Mouse (Mus musculus) heart, embryonic 13.5 days (tissue): ENCODE measurements around the gene Ofd1. TPM values are rescaled to one million over a fixed set of nuclear protein-coding genes. Genes with fewer than 3 reads are reported as not detected.

Experiments used
- ATAC-seq: fragments of 200-750 bp; cut with Nextera tagmentation; 2 replicates; pipeline ENCODE4 v1.8.0; 2017; ENCODE audit warnings: moderate TSS enrichment; ENCODE audit not compliant: insufficient number of reproducible peaks, low FRiP score, low TSS enrichment; ENCODE audit errors: extremely low read depth
- H3K27ac ChIP-seq: fragments of 300-500 bp; sonication (generic); replicated peaks from 2 replicates; pipeline ENCODE4 v1.5.1; 2015; ENCODE audit warnings: moderate library complexity, mild to moderate bottlenecking, inconsistent platforms
- H3K27me3 ChIP-seq: fragments of 300-500 bp; sonication (generic); replicated peaks from 2 replicates; pipeline ENCODE4 v1.6.1; 2015; ENCODE audit warnings: mild to moderate bottlenecking, inconsistent platforms
- H3K36me3 ChIP-seq: fragments of 300-500 bp; sonication (generic); 2 replicates; pipeline ENCODE4 v1.6.1; 2015; ENCODE audit warnings: mild to moderate bottlenecking, inconsistent platforms
- H3K4me1 ChIP-seq: fragments of 300-500 bp; sonication (generic); 2 replicates; pipeline ENCODE4 v1.6.1; 2015; ENCODE audit warnings: inconsistent platforms
- H3K4me2 ChIP-seq: fragments of 300-500 bp; sonication (generic); 2 replicates; pipeline ENCODE4 v1.6.1; 2015; ENCODE audit warnings: inconsistent platforms, mild to moderate bottlenecking, moderate library complexity
- H3K4me3 ChIP-seq: fragments of 300-500 bp; sonication (generic); 2 replicates; pipeline ENCODE4 v1.5.1; 2015; ENCODE audit warnings: moderate library complexity, mild to moderate bottlenecking, inconsistent platforms
- H3K9ac ChIP-seq: fragments of 300-500 bp; sonication (generic); 2 replicates; pipeline ENCODE4 v1.6.1; 2015; ENCODE audit warnings: inconsistent platforms, mild to moderate bottlenecking, moderate library complexity
- H3K9me3 ChIP-seq: fragments of 300-500 bp; sonication (generic); 2 replicates; pipeline ENCODE4 v1.6.1; 2016; ENCODE audit warnings: inconsistent platforms
- WGBS: fragments of 180-500 bp; shearing (Covaris S2); methylation state at CpG from one replicate; pipeline ENCODE4 v1.1.7; 2015; ENCODE audit warnings: mixed read lengths; 5-methylcytosine and 5-hydroxymethylcytosine counted together
- polyA plus RNA-seq: library from polyadenylated mRNA; unstranded; fragments of >200 nt; fragmentation: Nextera tagmentation; extraction: Ambion mirVana; gene quantifications from 2 replicates; pipeline ENCODE4 v1.2.1, GENCODE M21; 2015

Ofd1 gene
- 3.7 and 4.5 TPM in 2 replicates for polyA plus RNA-seq

DNA sequence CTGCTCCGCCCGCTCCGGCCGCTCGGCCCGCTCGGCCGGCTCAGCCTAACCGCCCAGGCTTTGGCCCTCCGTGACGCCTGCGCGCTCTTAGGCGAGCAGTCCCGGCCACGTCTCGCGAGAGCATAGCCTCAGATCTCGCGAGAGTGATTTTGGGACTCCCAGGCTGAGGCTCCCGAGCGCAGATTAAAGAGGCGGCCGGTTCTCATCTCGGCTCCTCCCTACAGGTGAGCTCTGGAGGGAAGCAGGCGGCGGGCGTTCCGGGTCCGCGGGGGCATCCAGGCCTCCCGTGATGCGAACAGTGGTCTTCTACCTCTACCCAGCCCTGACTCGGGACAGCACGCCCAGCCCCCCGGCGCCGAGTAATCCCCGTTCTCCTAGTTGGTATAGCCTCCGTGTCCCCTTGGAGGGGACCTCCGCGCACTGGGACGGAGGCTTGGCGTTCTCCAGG, at the start of gene Ofd1:
Ofd1 (minus strand) TSS at position 89 of the 448 bp plus-strand sequence.
- peaks cover 12% of the 10 kb centered on the region; the same call in 1 of the 2 replicates for H3K4me1 ChIP-seq
- peak within 1 kb of the TSS; percentile 79 for H3K27ac ChIP-seq
- H3K36me3 ChIP-seq, result peaks cover 7% of the 10 kb centered on the region; the same call in 1 of the 2 replicates
- H3K9me3 ChIP-seq, result no peaks in the 10 kb centered on the region
- H3K27me3 ChIP-seq, result peaks cover 26% of the 10 kb centered on the region
- H3K4me3 ChIP-seq, result peak within 1 kb of the TSS; percentile 69
- H3K4me2 ChIP-seq, result peak within 1 kb of the TSS; percentile 72
- 14% methylated on average over 44 of the region's 44 CpGs for WGBS
- H3K9ac ChIP-seq, result peak within 1 kb of the TSS; percentile 87
- peak; percentile 95 for ATAC-seq

DNA sequence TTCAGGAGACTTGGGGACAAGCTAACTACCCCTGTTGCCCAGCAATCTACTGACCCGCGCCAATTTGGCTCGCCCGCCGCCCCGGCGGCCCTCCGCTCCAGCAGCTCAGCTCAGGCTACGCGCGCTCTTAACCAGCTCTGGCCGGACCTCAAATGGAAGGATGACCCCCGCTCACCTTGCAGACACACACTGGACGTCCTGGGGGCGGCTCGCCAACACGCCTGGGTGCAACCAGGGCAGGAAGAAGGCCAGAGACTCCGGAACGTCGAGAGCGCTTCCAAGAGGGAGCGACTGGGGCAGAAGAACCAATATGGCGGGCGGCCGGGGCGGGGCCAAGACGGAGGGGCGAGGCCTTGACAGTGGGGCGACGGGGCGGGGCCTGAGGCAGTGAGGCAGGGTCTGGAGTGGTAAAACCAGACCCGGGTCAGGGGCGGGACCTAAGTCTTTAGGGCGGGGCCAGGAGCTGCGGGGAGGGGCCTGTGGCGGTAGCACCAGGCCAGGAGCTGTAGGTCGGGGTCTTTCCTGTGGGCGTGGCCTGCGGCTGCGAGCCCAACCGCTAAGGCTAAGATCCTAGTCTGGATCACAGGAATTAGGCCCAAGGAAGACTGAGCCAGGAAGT, 39.0 kb upstream of the Ofd1 start, which contains the start of gene Rab9:
Rab9 (minus strand) TSS at position 503 of the 619 bp plus-strand sequence.
- WGBS, result 13% methylated on average over 40 of the region's 41 CpGs
- H3K4me1 ChIP-seq, result peaks cover 7% of the 10 kb centered on the region

DNA sequence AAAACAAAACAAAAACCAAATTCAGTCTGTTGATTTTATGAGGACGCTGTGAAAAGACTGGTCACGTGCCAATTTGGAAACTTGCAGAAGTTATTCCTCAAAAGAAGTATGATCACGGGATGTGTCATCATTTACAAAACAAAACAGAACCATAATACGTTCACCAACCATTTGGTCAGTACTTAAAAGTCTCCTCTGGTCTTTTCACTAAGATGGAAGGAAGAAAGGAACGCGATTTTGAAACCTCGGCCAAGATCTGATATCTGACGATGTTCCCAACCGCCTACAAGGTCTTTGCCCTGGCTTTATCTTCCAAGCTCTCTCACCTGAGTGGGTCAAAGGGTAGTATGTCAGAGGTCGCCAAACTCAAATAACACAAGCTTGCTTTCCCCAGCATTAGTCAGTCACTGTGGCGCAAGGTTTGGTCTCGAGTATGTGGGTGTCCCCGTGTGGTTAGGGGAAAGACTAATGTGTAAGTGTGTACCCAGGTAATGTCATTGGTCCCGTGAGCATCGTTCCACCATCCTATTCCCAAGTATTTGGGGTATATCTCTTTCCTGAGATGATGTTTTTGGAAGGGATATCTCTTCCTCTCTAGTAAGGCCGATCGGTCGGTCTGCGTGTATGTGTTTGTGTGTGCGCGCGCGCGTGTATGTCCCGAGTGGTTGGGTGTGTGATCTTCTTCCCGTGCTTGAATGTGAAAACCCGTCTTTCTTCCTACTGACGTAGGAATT, 38.3 kb upstream of the Ofd1 start:
- Histone ChIP-seq H3K4me2 (peak overlapping the region; percentile 73), H3K4me1 (peaks cover 11% of the 10 kb centered on the region), H3K27ac (peak overlapping the region; percentile 82), H3K9ac (peak overlapping the region; percentile 80), H3K27me3 (no peaks in the 10 kb centered on the region), H3K9me3 (no peaks in the 10 kb centered on the region), H3K36me3 (peaks cover 10% of the 10 kb centered on the region; the same call in 1 of the 2 replicates), H3K4me3 (peak overlapping the region; percentile 66)
- 12% methylated on average over 28 of the region's 28 CpGs for WGBS
- ATAC-seq, result no peak

More for the DNA sequence above, 39.0 kb upstream of the Ofd1 start, which contains the start of gene Rab9:
- Histone ChIP-seq H3K9me3 (no peaks in the 10 kb centered on the region), H3K36me3 (peaks cover 10% of the 10 kb centered on the region; the same call in 1 of the 2 replicates), H3K27ac (peak within 1 kb of the TSS; percentile 82), H3K9ac (peak within 1 kb of the TSS; percentile 80), H3K4me3 (peak within 1 kb of the TSS; percentile 66), H3K4me2 (peak within 1 kb of the TSS; percentile 73), H3K27me3 (no peaks in the 10 kb centered on the region)
- peak; percentile 98 for ATAC-seq

DNA sequence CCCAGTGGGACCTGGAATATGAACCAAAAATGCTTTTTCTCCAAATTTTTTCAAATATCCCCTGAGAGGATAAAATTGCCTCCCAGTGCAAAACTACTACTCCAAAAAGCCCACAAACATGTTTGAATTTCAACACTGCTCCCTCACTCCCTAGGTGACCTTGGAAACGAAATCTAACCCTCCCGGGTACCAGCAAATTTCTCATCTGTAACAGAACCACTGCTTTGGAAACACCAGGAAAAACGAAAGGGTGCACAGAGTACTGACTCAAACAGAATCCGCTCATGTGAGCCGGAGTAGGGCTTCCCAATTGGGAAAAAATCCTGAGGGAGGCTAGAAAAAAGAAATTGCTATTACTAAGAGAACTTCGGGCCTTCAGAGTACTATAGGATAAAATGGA, 36.9 kb upstream of the Ofd1 start:
- no peaks in the 10 kb centered on the region for H3K27me3 ChIP-seq
- no peaks in the 10 kb centered on the region for H3K9me3 ChIP-seq
- no peak overlapping the region for H3K9ac ChIP-seq
- WGBS, result 65% methylated on average over 6 of the region's 6 CpGs
- peaks cover 11% of the 10 kb centered on the region for H3K4me1 ChIP-seq
- ATAC-seq, result no peak
- no peak overlapping the region for H3K27ac ChIP-seq
- H3K4me3 ChIP-seq, result peak overlapping the region; percentile 66
- peak overlapping the region; percentile 73 for H3K4me2 ChIP-seq
- H3K36me3 ChIP-seq, result peaks cover 10% of the 10 kb centered on the region; the same call in 1 of the 2 replicates

DNA sequence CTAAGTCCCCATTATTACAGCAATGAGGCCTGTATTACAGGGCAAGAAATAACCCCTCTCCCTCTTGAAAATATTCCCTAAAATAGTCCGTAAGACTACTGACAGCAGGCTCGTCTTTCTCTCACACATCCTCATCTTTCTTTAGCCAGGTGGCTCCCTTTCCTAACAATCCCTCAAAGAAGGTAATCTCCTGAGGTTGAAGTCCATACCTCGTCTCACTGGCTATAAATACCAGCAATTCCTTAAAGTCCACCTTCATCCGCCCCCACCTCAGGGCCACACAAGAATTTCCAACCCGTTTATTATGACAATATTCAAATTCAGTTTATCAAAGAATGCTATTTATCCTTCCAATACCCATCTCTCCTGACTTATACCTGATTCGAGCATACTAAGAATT, 32.1 kb upstream of the Ofd1 start:
- Histone ChIP-seq H3K4me3 (no peak overlapping the region), H3K4me2 (no peak overlapping the region), H3K4me1 (peaks cover 7% of the 10 kb centered on the region), H3K36me3 (peaks cover 10% of the 10 kb centered on the region; the same call in 1 of the 2 replicates), H3K27me3 (no peaks in the 10 kb centered on the region), H3K27ac (no peak overlapping the region), H3K9me3 (no peaks in the 10 kb centered on the region), H3K9ac (no peak overlapping the region)
- no peak for ATAC-seq
- WGBS, result 71% methylated on average over 6 of the region's 6 CpGs

DNA sequence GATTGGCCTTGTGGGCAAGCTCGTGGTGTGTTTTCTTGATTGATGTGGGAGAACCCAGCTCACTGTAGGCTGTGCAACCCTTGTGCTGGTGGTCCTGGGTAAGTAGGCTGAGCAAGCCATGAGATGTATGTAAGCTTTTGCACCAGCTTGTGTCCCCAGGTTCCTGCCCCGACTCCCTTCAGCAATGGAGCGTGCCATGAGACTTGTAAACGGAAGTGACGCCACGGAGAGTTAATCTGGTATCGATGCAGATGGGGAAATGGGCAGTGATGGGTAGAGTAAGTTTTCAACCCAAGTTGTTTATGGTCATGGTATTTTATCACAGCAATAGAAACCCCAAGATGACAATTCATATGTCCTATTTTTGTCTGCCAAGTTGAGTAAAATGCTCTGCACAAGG, 27.8 kb upstream of the Ofd1 start:
- Histone ChIP-seq H3K4me1 (no peaks in the 10 kb centered on the region), H3K9me3 (no peaks in the 10 kb centered on the region), H3K4me2 (no peak overlapping the region), H3K9ac (no peak overlapping the region), H3K4me3 (no peak overlapping the region), H3K36me3 (no peaks in the 10 kb centered on the region), H3K27me3 (no peaks in the 10 kb centered on the region), H3K27ac (no peak overlapping the region)
- no peak for ATAC-seq
- WGBS, result 84% methylated on average over 7 of the region's 7 CpGs

DNA sequence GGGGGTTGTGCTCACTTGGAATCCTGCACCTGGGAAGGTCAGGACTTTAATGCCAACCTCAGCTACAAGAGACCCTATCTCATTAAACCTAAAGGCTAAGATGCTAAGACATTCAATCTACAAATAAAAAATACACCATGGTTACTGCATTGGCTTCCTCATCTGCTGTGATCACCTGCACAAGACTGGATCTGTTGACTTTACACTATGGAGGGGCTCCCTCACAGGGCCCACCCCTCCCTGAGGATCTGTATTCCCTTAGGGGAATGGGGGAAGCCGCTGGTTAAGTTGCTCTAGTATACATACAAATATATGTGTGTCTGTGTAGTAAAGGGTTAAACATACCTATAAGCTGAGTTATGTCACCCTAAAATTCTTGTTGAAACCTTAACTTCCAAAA, 15.0 kb upstream of the Ofd1 start:
- no peaks in the 10 kb centered on the region for H3K9me3 ChIP-seq
- H3K4me1 ChIP-seq, result no peaks in the 10 kb centered on the region
- no peak overlapping the region for H3K4me3 ChIP-seq
- WGBS, result 82% methylated on average over 1 of the region's 1 CpGs
- ATAC-seq, result no peak
- no peaks in the 10 kb centered on the region for H3K27me3 ChIP-seq
- H3K4me2 ChIP-seq, result no peak overlapping the region
- H3K36me3 ChIP-seq, result peaks cover 25% of the 10 kb centered on the region
- H3K27ac ChIP-seq, result no peak overlapping the region
- no peak overlapping the region for H3K9ac ChIP-seq

DNA sequence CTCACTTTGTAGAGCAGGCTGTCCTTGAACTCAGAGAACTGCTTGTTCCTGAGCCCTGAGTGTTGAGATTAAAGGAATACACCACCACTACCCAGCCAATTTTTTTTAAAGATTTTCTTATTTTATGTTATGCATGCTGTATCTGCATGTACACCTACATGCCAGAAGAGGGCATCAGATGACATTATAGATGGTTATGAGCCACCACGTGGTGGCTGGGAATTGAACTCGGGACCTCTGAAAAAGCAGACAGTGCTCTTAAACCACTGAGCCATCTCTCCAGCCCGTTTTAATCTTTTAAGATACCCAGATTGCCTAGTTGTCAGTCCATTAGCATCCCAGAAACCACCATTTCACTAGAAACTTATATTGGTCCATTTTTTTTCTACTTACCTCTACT, 13.8 kb upstream of the Ofd1 start:
- Histone ChIP-seq H3K27ac (no peak overlapping the region), H3K4me1 (no peaks in the 10 kb centered on the region), H3K27me3 (no peaks in the 10 kb centered on the region), H3K4me2 (no peak overlapping the region), H3K4me3 (no peak overlapping the region), H3K9me3 (no peaks in the 10 kb centered on the region), H3K36me3 (peaks cover 29% of the 10 kb centered on the region), H3K9ac (no peak overlapping the region)
- 55% methylated on average over 3 of the region's 3 CpGs for WGBS
- no peak for ATAC-seq

DNA sequence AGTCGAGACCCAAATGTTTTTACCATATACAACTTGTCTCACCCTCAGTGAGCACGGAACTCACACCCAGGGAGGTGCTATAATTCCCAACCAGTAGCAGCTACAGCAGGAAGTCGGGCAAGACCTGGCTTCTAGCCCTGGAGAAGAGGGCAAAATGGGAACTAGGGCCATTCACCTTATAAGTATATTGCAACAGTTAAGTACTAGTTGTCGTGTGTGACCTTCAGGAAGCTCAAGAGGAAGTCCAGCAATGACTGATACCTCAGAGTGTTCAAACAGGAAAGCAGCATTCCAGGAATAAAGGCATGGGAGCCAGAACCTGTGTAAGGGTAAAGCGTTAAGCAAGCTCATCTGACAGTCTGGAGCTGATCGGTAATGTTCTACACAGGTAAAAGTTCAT, 13.0 kb upstream of the Ofd1 start:
- Histone ChIP-seq H3K27me3 (no peaks in the 10 kb centered on the region), H3K27ac (no peak overlapping the region), H3K9ac (no peak overlapping the region), H3K36me3 (peaks cover 29% of the 10 kb centered on the region), H3K4me2 (no peak overlapping the region), H3K4me1 (no peaks in the 10 kb centered on the region), H3K4me3 (no peak overlapping the region), H3K9me3 (no peaks in the 10 kb centered on the region)
- WGBS, result 72% methylated on average over 6 of the region's 6 CpGs
- ATAC-seq, result no peak

DNA sequence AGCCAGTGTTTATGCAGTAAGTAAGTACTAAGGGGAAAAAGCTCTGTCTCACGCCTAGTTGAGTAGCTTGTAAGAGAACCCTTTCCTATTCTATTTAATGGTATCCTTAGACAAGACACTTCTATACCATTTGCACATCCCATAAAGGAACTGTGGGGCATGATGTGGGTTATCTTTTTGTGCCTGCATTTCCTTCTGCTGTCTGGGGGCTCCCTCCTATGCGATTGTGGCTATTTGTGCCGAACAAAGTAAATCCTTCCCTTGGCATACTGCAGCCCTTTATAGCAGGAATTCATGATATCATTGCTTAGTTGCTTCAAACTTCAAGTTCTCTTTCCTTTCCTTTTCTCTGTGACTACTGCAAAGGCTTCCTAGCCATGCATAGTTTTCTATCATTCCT, 4.0 kb upstream of the Ofd1 start:
- no peak overlapping the region for H3K4me3 ChIP-seq
- H3K4me1 ChIP-seq, result peaks cover 11% of the 10 kb centered on the region; the same call in 1 of the 2 replicates
- H3K36me3 ChIP-seq, result no peaks in the 10 kb centered on the region
- WGBS, result 65% methylated on average over 3 of the region's 3 CpGs
- H3K4me2 ChIP-seq, result no peak overlapping the region
- peaks cover 26% of the 10 kb centered on the region for H3K27me3 ChIP-seq
- no peak overlapping the region for H3K9ac ChIP-seq
- no peak for ATAC-seq
- no peaks in the 10 kb centered on the region for H3K9me3 ChIP-seq
- H3K27ac ChIP-seq, result no peak overlapping the region

DNA sequence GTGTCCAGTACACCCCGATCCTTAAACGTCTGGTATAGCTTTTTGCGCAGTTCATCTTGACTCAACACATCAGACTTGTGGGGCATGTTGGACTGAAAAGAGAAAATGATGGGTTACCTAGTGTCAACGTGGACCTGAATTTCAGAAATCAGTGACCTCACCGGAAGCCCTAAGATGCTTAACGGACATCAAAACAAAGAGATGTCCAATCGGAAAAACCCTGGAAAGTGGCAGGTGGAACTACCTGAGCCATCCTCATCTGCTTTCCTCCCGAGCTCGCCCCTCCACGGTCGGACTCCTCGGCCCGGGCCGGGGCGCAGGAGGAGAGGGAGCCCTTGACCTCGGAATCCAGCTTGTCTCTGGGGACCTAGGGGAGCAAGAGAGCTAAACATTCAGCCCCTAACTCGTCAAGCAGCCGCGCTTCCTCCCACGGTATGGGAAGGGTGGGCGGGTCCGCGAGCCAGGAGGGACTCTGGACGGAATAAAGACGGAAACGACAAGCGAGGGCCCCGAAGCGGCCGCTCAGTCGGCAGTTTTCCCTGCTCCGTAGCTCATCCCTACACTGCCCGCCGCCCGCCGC, 378 bp downstream of the Ofd1 start, which contains the start of gene Trappc2:
Trappc2 (plus strand) TSS at position 539 of the 580 bp plus-strand sequence.
- Histone ChIP-seq H3K27ac (peak within 1 kb of the TSS; percentile 79), H3K27me3 (peaks cover 26% of the 10 kb centered on the region), H3K4me2 (peak within 1 kb of the TSS; percentile 72), H3K9ac (peak within 1 kb of the TSS; percentile 87), H3K36me3 (peaks cover 12% of the 10 kb centered on the region), H3K4me3 (peak within 1 kb of the TSS; percentile 69), H3K9me3 (no peaks in the 10 kb centered on the region), H3K4me1 (peaks cover 12% of the 10 kb centered on the region; the same call in 1 of the 2 replicates)
- peak; percentile 70 for ATAC-seq
- WGBS, result 7% methylated on average over 36 of the region's 36 CpGs
